Mouse (Mus musculus): ENCODE results near the gene Ect2l. TPM values are rescaled to one million over a fixed set of nuclear protein-coding genes. Genes with fewer than 3 reads are reported as not detected.

Gene Ect2l
- polyA plus RNA-seq, 1 experiment: not detected

DNA sequence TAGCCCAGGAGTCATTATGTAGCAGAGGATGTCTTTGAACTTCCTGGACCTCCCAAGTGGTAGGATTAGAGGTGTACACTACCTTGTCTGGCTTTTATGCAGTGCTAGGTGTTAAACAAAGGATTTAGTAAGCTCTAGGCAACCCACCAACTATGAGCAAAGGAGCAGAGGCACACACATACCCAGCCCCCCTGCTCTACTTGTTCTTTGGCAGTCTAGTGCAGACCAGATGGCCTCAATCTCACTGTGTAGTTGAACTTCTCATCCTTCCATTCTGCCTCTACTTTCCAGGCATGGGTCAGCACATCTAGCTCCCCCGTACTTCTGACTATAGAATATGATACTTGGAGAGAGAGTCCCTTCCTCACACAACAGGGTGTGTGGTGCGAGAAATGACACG, 13.7 kb upstream of the Ect2l start:
- no peak for TF ChIP-seq CTCF (IDR thresholded peaks at IDR 0.05; ENCODE audit: control insufficient read depth, insufficient read depth, low read length)
- no peak for TF ChIP-seq POLR2A (IDR thresholded peaks at IDR 0.05; ENCODE audit: borderline replicate concordance, control insufficient read depth, low read depth, low read length)
- 88% methylated on average over 3 of the region's 3 CpGs for WGBS
- H3K4me1 ChIP-seq (ENCODE audit: control insufficient read depth, insufficient read depth, low read length): no peaks in the 10 kb centered on the region
- H3K4me3 ChIP-seq (replicated peaks; ENCODE audit: control insufficient read depth, low read depth, low read length): no peak overlapping the region
- no peak overlapping the region for H3K27ac ChIP-seq (ENCODE audit: control insufficient read depth, insufficient read depth, low read depth, low read length, poor library complexity)

DNA sequence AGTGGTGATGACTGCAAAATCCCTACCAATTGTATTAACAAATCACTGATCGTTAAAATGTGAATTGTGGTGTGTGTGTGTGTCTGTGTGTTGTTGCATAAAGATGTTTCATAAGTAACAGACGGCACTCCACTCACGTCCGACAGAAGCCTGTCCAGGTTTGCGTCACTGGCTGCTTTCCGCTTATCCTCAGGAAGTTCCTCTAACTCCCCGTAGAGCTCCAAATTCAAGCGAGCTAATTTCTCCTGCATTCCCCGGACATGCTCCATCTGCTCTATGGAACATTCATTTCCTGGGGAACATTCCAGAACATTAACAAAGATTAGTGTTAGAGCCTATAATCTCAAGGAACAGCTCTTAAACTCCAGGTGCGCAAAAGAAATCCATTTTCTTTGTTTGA, 8.7 kb upstream of the Ect2l start:
- H3K4me1 ChIP-seq (ENCODE audit: control insufficient read depth, insufficient read depth, low read length): no peaks in the 10 kb centered on the region
- 67% methylated on average over 10 of the region's 10 CpGs for WGBS
- no peak overlapping the region for H3K27ac ChIP-seq (ENCODE audit: control insufficient read depth, insufficient read depth, low read depth, low read length, poor library complexity)
- no peak overlapping the region for H3K4me3 ChIP-seq (replicated peaks; ENCODE audit: control insufficient read depth, low read depth, low read length)
- TF ChIP-seq CTCF (IDR thresholded peaks at IDR 0.05; ENCODE audit: control insufficient read depth, insufficient read depth, low read length): no peak
- no peak for TF ChIP-seq POLR2A (IDR thresholded peaks at IDR 0.05; ENCODE audit: borderline replicate concordance, control insufficient read depth, low read depth, low read length)

DNA sequence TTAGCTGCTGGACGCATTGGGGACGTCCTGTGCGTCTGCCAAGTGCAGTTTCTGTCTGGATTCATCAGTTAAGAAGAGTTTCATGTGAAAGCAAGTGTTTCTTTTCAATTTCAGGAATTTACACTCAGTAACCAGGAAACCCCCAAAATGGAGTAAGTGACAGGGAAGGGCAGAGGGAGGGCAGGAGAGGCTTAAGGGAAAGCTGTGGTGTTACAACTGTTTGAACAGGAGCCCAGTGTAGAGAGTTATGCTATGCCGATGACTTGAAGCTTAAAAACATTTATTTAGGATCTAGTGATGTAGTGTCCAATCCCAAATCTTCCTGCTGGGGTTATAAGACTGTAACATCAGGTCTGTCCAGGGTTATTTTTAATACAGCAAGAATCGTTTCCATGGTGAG, 3.4 kb upstream of the Ect2l start:
- H3K27ac ChIP-seq (ENCODE audit: control insufficient read depth, insufficient read depth, low read depth, low read length, poor library complexity): no peak overlapping the region
- TF ChIP-seq POLR2A (IDR thresholded peaks at IDR 0.05; ENCODE audit: borderline replicate concordance, control insufficient read depth, low read depth, low read length): no peak
- no peak for TF ChIP-seq CTCF (IDR thresholded peaks at IDR 0.05; ENCODE audit: control insufficient read depth, insufficient read depth, low read length)
- 79% methylated on average over 5 of the region's 5 CpGs for WGBS
- H3K4me1 ChIP-seq (ENCODE audit: control insufficient read depth, insufficient read depth, low read length): no peaks in the 10 kb centered on the region
- H3K4me3 ChIP-seq (replicated peaks; ENCODE audit: control insufficient read depth, low read depth, low read length): no peak overlapping the region

DNA sequence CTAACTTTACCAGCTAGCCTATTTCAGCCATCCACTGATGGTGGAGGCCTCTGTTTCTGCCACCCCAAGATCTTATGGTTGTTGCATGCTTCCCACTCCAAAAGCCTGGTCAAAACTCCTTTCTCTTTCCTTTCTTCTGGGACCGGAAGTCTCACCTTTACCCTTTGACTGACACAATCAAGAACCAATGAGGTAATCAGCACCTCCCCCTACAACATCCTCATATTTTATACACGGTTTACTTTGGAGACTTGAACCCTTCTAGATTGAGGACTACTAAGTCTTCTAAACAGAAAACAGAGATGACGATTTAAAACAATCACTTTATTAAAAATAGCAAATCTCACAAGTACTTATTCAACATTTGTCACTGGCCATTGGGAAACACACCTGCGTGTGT, 2.7 kb upstream of the Ect2l start:
- no peaks in the 10 kb centered on the region for H3K4me1 ChIP-seq (ENCODE audit: control insufficient read depth, insufficient read depth, low read length)
- TF ChIP-seq POLR2A (IDR thresholded peaks at IDR 0.05; ENCODE audit: borderline replicate concordance, control insufficient read depth, low read depth, low read length): no peak
- TF ChIP-seq CTCF (IDR thresholded peaks at IDR 0.05; ENCODE audit: control insufficient read depth, insufficient read depth, low read length): no peak
- H3K4me3 ChIP-seq (replicated peaks; ENCODE audit: control insufficient read depth, low read depth, low read length): no peak overlapping the region
- no peak overlapping the region for H3K27ac ChIP-seq (ENCODE audit: control insufficient read depth, insufficient read depth, low read depth, low read length, poor library complexity)
- 78% methylated on average over 4 of the region's 4 CpGs for WGBS

DNA sequence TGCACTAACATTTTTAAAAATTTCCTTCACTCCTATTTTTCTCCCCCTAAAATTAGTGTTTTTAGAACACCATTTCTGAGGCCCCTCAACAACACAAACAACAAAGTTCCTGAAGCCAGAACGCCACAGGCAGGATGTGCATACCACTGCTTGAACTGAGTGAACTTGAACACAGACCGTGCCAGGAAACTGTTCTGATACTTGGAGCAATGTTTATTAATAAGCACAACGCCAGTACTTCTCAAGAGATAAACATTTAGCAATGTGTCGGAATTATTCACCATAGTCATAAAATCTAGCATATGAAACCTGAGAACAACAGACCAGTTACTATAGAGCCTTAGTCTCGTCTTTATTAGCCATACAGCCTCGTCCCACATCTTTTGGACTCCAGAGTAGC, 571 bp downstream of the Ect2l start:
- no peak for TF ChIP-seq POLR2A (IDR thresholded peaks at IDR 0.05; ENCODE audit: borderline replicate concordance, control insufficient read depth, low read depth, low read length)
- no peak for TF ChIP-seq CTCF (IDR thresholded peaks at IDR 0.05; ENCODE audit: control insufficient read depth, insufficient read depth, low read length)

DNA sequence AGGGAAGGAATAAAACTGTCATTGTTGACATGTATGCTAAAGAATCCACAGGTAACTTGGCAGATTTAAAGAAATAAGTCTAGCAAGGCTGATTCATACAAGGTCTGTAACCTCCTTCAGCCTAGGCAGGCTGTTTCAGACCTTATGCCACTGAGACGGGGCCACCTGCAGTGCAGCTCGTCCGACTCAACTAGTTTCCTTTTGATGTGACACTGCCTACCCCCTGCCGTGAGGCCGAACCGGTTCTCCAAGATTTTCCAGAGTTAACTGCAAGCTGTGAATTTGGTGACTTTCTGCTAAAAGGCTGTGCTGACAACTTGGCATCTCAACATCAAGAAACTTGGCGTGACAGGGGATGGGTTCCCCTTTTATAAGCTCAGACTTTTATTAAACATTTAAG, 6.6 kb downstream of the Ect2l start:
- Histone ChIP-seq H3K4me3 (replicated peaks; ENCODE audit: control insufficient read depth, low read depth, low read length) (no peak overlapping the region), H3K4me1 (ENCODE audit: control insufficient read depth, insufficient read depth, low read length) (no peaks in the 10 kb centered on the region), H3K27ac (ENCODE audit: control insufficient read depth, insufficient read depth, low read depth, low read length, poor library complexity) (no peak overlapping the region)
- TF ChIP-seq POLR2A (IDR thresholded peaks at IDR 0.05; ENCODE audit: borderline replicate concordance, control insufficient read depth, low read depth, low read length) (no peak), CTCF (IDR thresholded peaks at IDR 0.05; ENCODE audit: control insufficient read depth, insufficient read depth, low read length) (no peak)
- WGBS: 76% methylated on average over 7 of the region's 7 CpGs

More for the DNA sequence above, 571 bp downstream of the Ect2l start:
- Histone ChIP-seq H3K4me3 (replicated peaks; ENCODE audit: control insufficient read depth, low read depth, low read length) (no peak overlapping the region), H3K4me1 (ENCODE audit: control insufficient read depth, insufficient read depth, low read length) (no peaks in the 10 kb centered on the region), H3K27ac (ENCODE audit: control insufficient read depth, insufficient read depth, low read depth, low read length, poor library complexity) (no peak overlapping the region)
- WGBS: 69% methylated on average over 6 of the region's 6 CpGs

DNA sequence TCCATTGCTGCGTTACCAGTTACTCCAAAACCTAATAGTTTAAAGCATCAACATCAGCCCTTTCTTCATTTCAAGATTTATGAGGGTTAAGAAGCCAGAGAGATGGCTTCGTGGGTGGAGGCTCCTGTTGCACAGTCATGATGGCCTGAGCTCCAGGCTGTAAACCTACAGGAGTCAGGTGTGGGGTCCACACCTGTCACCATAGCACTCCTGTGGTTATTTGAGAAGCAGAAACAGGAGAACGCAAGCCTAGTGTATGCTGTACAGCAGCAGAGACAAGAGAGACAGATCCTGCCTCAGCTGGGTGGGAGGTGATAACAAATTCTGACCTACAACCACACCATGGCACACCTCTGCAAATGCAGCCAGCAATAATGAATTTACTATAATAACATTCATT, 8.3 kb downstream of the Ect2l start:
- Histone ChIP-seq H3K27ac (ENCODE audit: control insufficient read depth, insufficient read depth, low read depth, low read length, poor library complexity) (no peak overlapping the region), H3K4me3 (replicated peaks; ENCODE audit: control insufficient read depth, low read depth, low read length) (no peak overlapping the region), H3K4me1 (ENCODE audit: control insufficient read depth, insufficient read depth, low read length) (no peaks in the 10 kb centered on the region)
- WGBS: 73% methylated on average over 3 of the region's 3 CpGs
- no peak for TF ChIP-seq CTCF (IDR thresholded peaks at IDR 0.05; ENCODE audit: control insufficient read depth, insufficient read depth, low read length)
- no peak for TF ChIP-seq POLR2A (IDR thresholded peaks at IDR 0.05; ENCODE audit: borderline replicate concordance, control insufficient read depth, low read depth, low read length)

DNA sequence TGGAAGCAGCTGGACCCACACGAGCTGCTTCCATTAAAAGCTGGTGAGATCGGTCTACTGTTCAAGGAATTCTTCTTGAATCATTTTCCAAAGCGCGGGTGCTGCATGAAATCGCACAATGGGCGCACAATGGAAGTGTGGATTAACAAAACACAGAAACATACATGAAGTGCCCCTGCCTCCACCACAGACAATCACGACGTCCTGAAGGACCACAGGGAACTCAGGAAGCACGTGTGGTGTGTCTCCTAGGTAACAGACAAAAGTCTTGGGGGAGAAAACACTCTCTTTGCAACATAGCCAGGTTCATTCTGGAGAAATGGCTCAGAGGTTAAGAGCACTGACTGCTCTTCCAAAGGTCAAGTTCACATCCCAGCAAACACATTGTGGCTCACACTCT, 10.0 kb downstream of the Ect2l start:
- no peak overlapping the region for H3K4me3 ChIP-seq (replicated peaks; ENCODE audit: control insufficient read depth, low read depth, low read length)
- no peaks in the 10 kb centered on the region; the same call in 1 of the 2 replicates for H3K4me1 ChIP-seq (ENCODE audit: control insufficient read depth, insufficient read depth, low read length)
- H3K27ac ChIP-seq (ENCODE audit: control insufficient read depth, insufficient read depth, low read depth, low read length, poor library complexity): no peak overlapping the region
- TF ChIP-seq POLR2A (IDR thresholded peaks at IDR 0.05; ENCODE audit: borderline replicate concordance, control insufficient read depth, low read depth, low read length) (no peak), CTCF (IDR thresholded peaks at IDR 0.05; ENCODE audit: control insufficient read depth, insufficient read depth, low read length) (no peak)
- 72% methylated on average over 9 of the region's 9 CpGs for WGBS

DNA sequence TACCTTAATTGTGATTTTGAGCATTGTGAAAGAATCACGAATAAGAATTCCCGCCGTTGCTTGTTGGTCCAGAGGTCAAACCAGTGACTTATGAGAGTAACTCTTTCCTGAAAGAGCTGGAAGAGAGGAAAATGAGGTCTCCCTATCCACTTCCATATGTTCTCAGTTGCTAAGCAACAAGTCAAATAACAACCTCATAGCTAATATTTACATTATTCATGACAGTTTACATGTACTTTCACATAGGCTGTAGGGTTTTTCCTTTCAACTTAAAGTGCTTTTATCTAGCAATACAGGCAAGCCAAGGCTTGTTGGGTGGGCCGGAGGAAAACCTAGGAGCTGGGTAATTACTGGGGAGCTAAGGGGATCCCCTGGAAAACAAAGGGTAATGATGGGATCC, 10.8 kb downstream of the Ect2l start:
- H3K4me3 ChIP-seq (replicated peaks; ENCODE audit: control insufficient read depth, low read depth, low read length): no peak overlapping the region
- H3K4me1 ChIP-seq (ENCODE audit: control insufficient read depth, insufficient read depth, low read length): no peaks in the 10 kb centered on the region; the same call in 1 of the 2 replicates
- TF ChIP-seq POLR2A (IDR thresholded peaks at IDR 0.05; ENCODE audit: borderline replicate concordance, control insufficient read depth, low read depth, low read length): no peak
- TF ChIP-seq CTCF (IDR thresholded peaks at IDR 0.05; ENCODE audit: control insufficient read depth, insufficient read depth, low read length): no peak
- 80% methylated on average over 4 of the region's 4 CpGs for WGBS
- no peak overlapping the region for H3K27ac ChIP-seq (ENCODE audit: control insufficient read depth, insufficient read depth, low read depth, low read length, poor library complexity)
